Mouse (Mus musculus): Measurements from ENCODE around the gene Frmd4b. TPM values are rescaled to one million over a fixed set of nuclear protein-coding genes. Genes with fewer than 3 reads are reported as not detected.

The Frmd4b gene
- polyA plus RNA-seq, 1 experiment from 2014 or later, result 38.2 TPM

GRCm38 (mm10) chr6:97407425-97407824 is 209.9 kb downstream of the Frmd4b start:
- Histone ChIP-seq H3K4me2 (ENCODE audit: low read length) (no peak overlapping the region), H3K4me3 (ENCODE audit: low read depth, low read length) (no peak overlapping the region)
- 91% methylated on average over 5 of the region's 5 CpGs for WGBS

GRCm38 (mm10) chr6:97405311-97405710 is 212.0 kb downstream of the Frmd4b start:
- ATAC-seq (no peak), DNase-seq (ENCODE audit: low spot score) (peak; percentile 23)
- Histone ChIP-seq H3K27me3 (replicated peaks; ENCODE audit: control insufficient read depth, insufficient read depth, low read length) (no peaks in the 10 kb centered on the region), H3K4me3 (ENCODE audit: low read depth, low read length) (no peak overlapping the region), H3K4me1 (ENCODE audit: control insufficient read depth, insufficient read depth, low read length) (no peaks in the 10 kb centered on the region), H3K36me3 (ENCODE audit: control insufficient read depth, insufficient read depth, low read length) (0 out of 2 replicates have a peak, but pooled peaks cover 2% of the 10 kb centered on the region), H3K4me2 (ENCODE audit: low read length) (no peak overlapping the region), H3K9ac (ENCODE audit: low read length) (no peak overlapping the region), H3K27ac (ENCODE audit: low read depth, low read length) (no peak overlapping the region), H3K9me3 (replicated peaks; ENCODE audit: control insufficient read depth, low read length) (no peaks in the 10 kb centered on the region)
- WGBS, result 60% methylated on average over 7 of the region's 7 CpGs

More at GRCm38 (mm10) chr6:97407425-97407824, 209.9 kb downstream of the Frmd4b start:
- 0 out of 2 replicates have a peak, but pooled peaks cover 2% of the 10 kb centered on the region for H3K36me3 ChIP-seq (ENCODE audit: control insufficient read depth, insufficient read depth, low read length)
- ATAC-seq, result no peak
- no peaks in the 10 kb centered on the region for H3K4me1 ChIP-seq (ENCODE audit: control insufficient read depth, insufficient read depth, low read length)
- no peaks in the 10 kb centered on the region for H3K27me3 ChIP-seq (replicated peaks; ENCODE audit: control insufficient read depth, insufficient read depth, low read length)
- H3K9me3 ChIP-seq (replicated peaks; ENCODE audit: control insufficient read depth, low read length), result no peaks in the 10 kb centered on the region
- no peak for DNase-seq (ENCODE audit: low spot score)
- H3K9ac ChIP-seq (ENCODE audit: low read length), result no peak overlapping the region
- H3K27ac ChIP-seq (ENCODE audit: low read depth, low read length), result no peak overlapping the region

GRCm38 (mm10) chr6:97402822-97403472 is 214.4 kb downstream of the Frmd4b start:
- Histone ChIP-seq H3K27ac (ENCODE audit: low read depth, low read length) (no peak overlapping the region), H3K9me3 (replicated peaks; ENCODE audit: control insufficient read depth, low read length) (no peaks in the 10 kb centered on the region), H3K9ac (ENCODE audit: low read length) (no peak overlapping the region), H3K27me3 (replicated peaks; ENCODE audit: control insufficient read depth, insufficient read depth, low read length) (no peaks in the 10 kb centered on the region), H3K4me1 (ENCODE audit: control insufficient read depth, insufficient read depth, low read length) (peaks cover 2% of the 10 kb centered on the region), H3K4me2 (ENCODE audit: low read length) (no peak overlapping the region), H3K36me3 (ENCODE audit: control insufficient read depth, insufficient read depth, low read length) (no peaks in the 10 kb centered on the region), H3K4me3 (ENCODE audit: low read depth, low read length) (no peak overlapping the region)
- no peak for DNase-seq (ENCODE audit: low spot score)
- 84% methylated on average over 10 of the region's 10 CpGs for WGBS
- ATAC-seq, result no peak

GRCm38 (mm10) chr6:97400446-97400845 is 216.9 kb downstream of the Frmd4b start:
- Histone ChIP-seq H3K27ac (ENCODE audit: low read depth, low read length) (no peak overlapping the region), H3K4me3 (ENCODE audit: low read depth, low read length) (no peak overlapping the region), H3K9me3 (replicated peaks; ENCODE audit: control insufficient read depth, low read length) (no peaks in the 10 kb centered on the region), H3K36me3 (ENCODE audit: control insufficient read depth, insufficient read depth, low read length) (no peaks in the 10 kb centered on the region), H3K27me3 (replicated peaks; ENCODE audit: control insufficient read depth, insufficient read depth, low read length) (no peaks in the 10 kb centered on the region), H3K4me1 (ENCODE audit: control insufficient read depth, insufficient read depth, low read length) (peaks cover 19% of the 10 kb centered on the region), H3K9ac (ENCODE audit: low read length) (no peak overlapping the region), H3K4me2 (ENCODE audit: low read length) (no peak overlapping the region)
- DNase-seq (ENCODE audit: low spot score) (no peak), ATAC-seq (no peak)
- WGBS, result 93% methylated on average over 6 of the region's 6 CpGs

- H3K9me3 ChIP-seq (replicated peaks; ENCODE audit: control insufficient read depth, low read length), result no peaks in the 10 kb centered on the region
- H3K27me3 ChIP-seq (replicated peaks; ENCODE audit: control insufficient read depth, insufficient read depth, low read length), result no peaks in the 10 kb centered on the region
- ATAC-seq (no peak), DNase-seq (ENCODE audit: low spot score) (no peak)
- H3K4me1 ChIP-seq (ENCODE audit: control insufficient read depth, insufficient read depth, low read length), result peaks cover 35% of the 10 kb centered on the region
- no peaks in the 10 kb centered on the region for H3K36me3 ChIP-seq (ENCODE audit: control insufficient read depth, insufficient read depth, low read length)
- no peak overlapping the region for H3K9ac ChIP-seq (ENCODE audit: low read length)
- no peak overlapping the region for H3K4me2 ChIP-seq (ENCODE audit: low read length)
- H3K4me3 ChIP-seq (ENCODE audit: low read depth, low read length), result no peak overlapping the region
- no peak overlapping the region for H3K27ac ChIP-seq (ENCODE audit: low read depth, low read length)
- 90% methylated on average over 4 of the region's 4 CpGs for WGBS
Observed at GRCm38 (mm10) chr6:97397935-97398334, 219.4 kb downstream of the Frmd4b start.

- Histone ChIP-seq H3K27ac (ENCODE audit: low read depth, low read length) (peak overlapping the region; percentile 84), H3K4me2 (ENCODE audit: low read length) (no peak overlapping the region), H3K36me3 (ENCODE audit: control insufficient read depth, insufficient read depth, low read length) (no peaks in the 10 kb centered on the region), H3K4me1 (ENCODE audit: control insufficient read depth, insufficient read depth, low read length) (peaks cover 35% of the 10 kb centered on the region), H3K9me3 (replicated peaks; ENCODE audit: control insufficient read depth, low read length) (no peaks in the 10 kb centered on the region), H3K9ac (ENCODE audit: low read length) (no peak overlapping the region), H3K4me3 (ENCODE audit: low read depth, low read length) (no peak overlapping the region), H3K27me3 (replicated peaks; ENCODE audit: control insufficient read depth, insufficient read depth, low read length) (no peaks in the 10 kb centered on the region)
- DNase-seq (ENCODE audit: low spot score), result peak; percentile 44
- WGBS, result 23% methylated on average over 3 of the region's 3 CpGs
- ATAC-seq, result peak; percentile 50
Observed at GRCm38 (mm10) chr6:97396957-97397354, 220.4 kb downstream of the Frmd4b start.

GRCm38 (mm10) chr6:97396351-97396956 is 220.9 kb downstream of the Frmd4b start:
- Histone ChIP-seq H3K4me1 (ENCODE audit: control insufficient read depth, insufficient read depth, low read length) (peaks cover 35% of the 10 kb centered on the region), H3K36me3 (ENCODE audit: control insufficient read depth, insufficient read depth, low read length) (no peaks in the 10 kb centered on the region)

GRCm38 (mm10) chr6:97395477-97396350 is 221.6 kb downstream of the Frmd4b start:
- peak; percentile 80 for DNase-seq (ENCODE audit: low spot score)
- 5% methylated on average over 17 of the region's 17 CpGs for WGBS
- peak overlapping the region; percentile 21; the same call in 1 of the 2 replicates for H3K9ac ChIP-seq (ENCODE audit: low read length)
- H3K9me3 ChIP-seq (replicated peaks; ENCODE audit: control insufficient read depth, low read length), result no peaks in the 10 kb centered on the region
- H3K4me3 ChIP-seq (ENCODE audit: low read depth, low read length), result no peak overlapping the region
- H3K4me1 ChIP-seq (ENCODE audit: control insufficient read depth, insufficient read depth, low read length), result peaks cover 35% of the 10 kb centered on the region
- H3K36me3 ChIP-seq (ENCODE audit: control insufficient read depth, insufficient read depth, low read length), result no peaks in the 10 kb centered on the region
- peak overlapping the region; percentile 36 for H3K4me2 ChIP-seq (ENCODE audit: low read length)
- H3K27me3 ChIP-seq (replicated peaks; ENCODE audit: control insufficient read depth, insufficient read depth, low read length), result no peaks in the 10 kb centered on the region
- peak overlapping the region; percentile 84 for H3K27ac ChIP-seq (ENCODE audit: low read depth, low read length)
- ATAC-seq, result peak; percentile 35

More at GRCm38 (mm10) chr6:97396351-97396956, 220.9 kb downstream of the Frmd4b start:
- ATAC-seq (peak; percentile 89), DNase-seq (ENCODE audit: low spot score) (peak; percentile 96)
- Histone ChIP-seq H3K27ac (ENCODE audit: low read depth, low read length) (peak overlapping the region; percentile 84), H3K9ac (ENCODE audit: low read length) (peak overlapping the region; percentile 21; the same call in 1 of the 2 replicates), H3K27me3 (replicated peaks; ENCODE audit: control insufficient read depth, insufficient read depth, low read length) (no peaks in the 10 kb centered on the region), H3K4me2 (ENCODE audit: low read length) (peak overlapping the region; percentile 36), H3K4me3 (ENCODE audit: low read depth, low read length) (no peak overlapping the region), H3K9me3 (replicated peaks; ENCODE audit: control insufficient read depth, low read length) (no peaks in the 10 kb centered on the region)
- WGBS, result 4% methylated on average over 9 of the region's 9 CpGs
